Mouse (Mus musculus) olfactory bulb, adult 2 months (tissue): ENCODE data around the gene Hnf4a. TPM values are rescaled to one million over a fixed set of nuclear protein-coding genes. Genes with fewer than 3 reads are reported as not detected.

ENCODE experiments used
- H3K27ac ChIP-seq: fragments of 200-500 bp; 2 replicates; pipeline ENCODE4 v1.5.1; 2012; ENCODE audit warnings: low read depth, low read length; ENCODE audit not compliant: insufficient read depth
- H3K4me1 ChIP-seq: fragments of 200-500 bp; 2 replicates; pipeline ENCODE4 v1.6.1; 2012; ENCODE audit warnings: low read length; ENCODE audit not compliant: control insufficient read depth, insufficient read depth
- H3K4me3 ChIP-seq: fragments of 200-500 bp; 2 replicates; pipeline ENCODE4 v1.5.1; 2012; ENCODE audit warnings: mild to moderate bottlenecking, low read depth, low read length, moderate library complexity; ENCODE audit not compliant: insufficient read depth
- CTCF ChIP-seq: fragments of 200-500 bp; IDR thresholded peaks from 2 replicates; pipeline ENCODE4 v1.5.1; 2012; ENCODE audit warnings: low read depth, mild to moderate bottlenecking, low read length, moderate library complexity; ENCODE audit not compliant: insufficient read depth
- POLR2A ChIP-seq: fragments of 200-500 bp; IDR thresholded peaks from 2 replicates; pipeline ENCODE4 v1.6.1; 2012; ENCODE audit warnings: mild to moderate bottlenecking, low read depth, low read length, moderate library complexity; ENCODE audit not compliant: insufficient read depth
- WGBS: fragments of 180-500 bp; shearing (Covaris S2); methylation state at CpG from one replicate; pipeline ENCODE4 v1.1.7; 2018; 5-methylcytosine and 5-hydroxymethylcytosine counted together
- polyA plus RNA-seq: library from polyadenylated mRNA; stranded (reverse); fragments of >200 nt; gene quantifications from 2 replicates; pipeline ENCODE4 v1.2.4, GENCODE M21; 2012; ENCODE audit warnings: low replicate concordance; ENCODE audit not compliant: missing spikeins, insufficient read depth, insufficient read length

Gene Hnf4a
- polyA plus RNA-seq, 1 experiment = not detected

- H3K4me3 ChIP-seq = no peak overlapping the region
- peaks cover 5% of the 10 kb centered on the region for H3K4me1 ChIP-seq
Observed at GRCm38 (mm10) chr2:163481539-163482029, 25.0 kb upstream of the Hnf4a start.

GRCm38 (mm10) chr2:163487360-163487759, 19.2 kb upstream of the Hnf4a start:
- Histone ChIP-seq H3K27ac (no peak overlapping the region), H3K4me1 (no peaks in the 10 kb centered on the region), H3K4me3 (no peak overlapping the region)
- TF ChIP-seq POLR2A (no peak), CTCF (no peak)
- 91% methylated on average over 3 of the region's 3 CpGs for WGBS

More at GRCm38 (mm10) chr2:163481539-163482029, 25.0 kb upstream of the Hnf4a start:
- H3K27ac ChIP-seq = no peak overlapping the region
- WGBS = 9% methylated on average over 21 of the region's 21 CpGs
- no peak for TF ChIP-seq CTCF
- TF ChIP-seq POLR2A = no peak

- H3K4me1 ChIP-seq = no peaks in the 10 kb centered on the region
- WGBS = 60% methylated on average over 5 of the region's 5 CpGs
- no peak overlapping the region for H3K27ac ChIP-seq
- TF ChIP-seq CTCF (no peak), POLR2A (no peak)
- H3K4me3 ChIP-seq = no peak overlapping the region
Observed at GRCm38 (mm10) chr2:163489725-163490291, 16.8 kb upstream of the Hnf4a start.

GRCm38 (mm10) chr2:163490656-163491055, 16.0 kb upstream of the Hnf4a start:
- Histone ChIP-seq H3K27ac (no peak overlapping the region), H3K4me1 (no peaks in the 10 kb centered on the region), H3K4me3 (no peak overlapping the region)
- TF ChIP-seq POLR2A = no peak
- no peak for TF ChIP-seq CTCF
- 90% methylated on average over 17 of the region's 17 CpGs for WGBS

GRCm38 (mm10) chr2:163491351-163491750, 15.3 kb upstream of the Hnf4a start:
- no peak for TF ChIP-seq POLR2A
- TF ChIP-seq CTCF = no peak
- no peaks in the 10 kb centered on the region for H3K4me1 ChIP-seq
- H3K27ac ChIP-seq = no peak overlapping the region
- H3K4me3 ChIP-seq = no peak overlapping the region
- whole genome bisulfite sequencing = 69% methylated on average over 7 of the region's 7 CpGs

GRCm38 (mm10) chr2:163492018-163492417, 14.6 kb upstream of the Hnf4a start, which contains the start of gene R3hdml:
Gene R3hdml (plus strand): TSS chr2:163492318.
- 83% methylated on average over 5 of the region's 5 CpGs for WGBS
- Histone ChIP-seq H3K4me3 (no peak within 1 kb of the TSS), H3K4me1 (no peaks in the 10 kb centered on the region), H3K27ac (no peak within 1 kb of the TSS)
- TF ChIP-seq POLR2A (no peak), CTCF (no peak)

- Histone ChIP-seq H3K4me1 (no peaks in the 10 kb centered on the region), H3K4me3 (no peak overlapping the region), H3K27ac (no peak overlapping the region)
- TF ChIP-seq POLR2A (no peak), CTCF (no peak)
- WGBS = 45% methylated on average over 5 of the region's 5 CpGs
Observed at GRCm38 (mm10) chr2:163493031-163493430, 13.6 kb upstream of the Hnf4a start.

- H3K4me3 ChIP-seq = no peak overlapping the region
- TF ChIP-seq CTCF = no peak
- TF ChIP-seq POLR2A = no peak
- WGBS = 65% methylated on average over 5 of the region's 5 CpGs
- no peaks in the 10 kb centered on the region for H3K4me1 ChIP-seq
- no peak overlapping the region for H3K27ac ChIP-seq
Observed at GRCm38 (mm10) chr2:163493976-163494375, 12.6 kb upstream of the Hnf4a start.

GRCm38 (mm10) chr2:163494456-163494855, 12.2 kb upstream of the Hnf4a start:
- Histone ChIP-seq H3K4me1 (no peaks in the 10 kb centered on the region), H3K27ac (no peak overlapping the region), H3K4me3 (no peak overlapping the region)
- WGBS = 58% methylated on average over 6 of the region's 6 CpGs
- TF ChIP-seq POLR2A (no peak), CTCF (no peak)

- H3K27ac ChIP-seq = no peak overlapping the region
- H3K4me1 ChIP-seq = no peaks in the 10 kb centered on the region
- WGBS = 34% methylated on average over 2 of the region's 2 CpGs
- no peak for TF ChIP-seq POLR2A
- no peak for TF ChIP-seq CTCF
- H3K4me3 ChIP-seq = no peak overlapping the region
Observed at GRCm38 (mm10) chr2:163502219-163502618, 4.4 kb upstream of the Hnf4a start.
